Mouse (Mus musculus) neural tube, embryonic 13.5 days (tissue): ENCODE measurements at regions not wholly inside any gene's neighbourhood (a gene's known extent, or its start where the extent isn't known, plus 50 kb on each side); places are given as distances from the start of the nearest gene placed in this dataset.
A peak's percentile ranks its signal among the peaks of the same experiment; 100 is the strongest.

Experiments used
- ATAC-seq: fragments of 200-750 bp; cut with Nextera tagmentation; 2 replicates; pipeline ENCODE4 v1.8.0; 2017; ENCODE audit warnings: low read depth, mild to moderate bottlenecking, moderate TSS enrichment, moderate library complexity
- H3K27ac ChIP-seq: fragments of 300-500 bp; sonication (generic); replicated peaks from 2 replicates; pipeline ENCODE4 v1.5.1; 2015; ENCODE audit warnings: moderate library complexity, mild to moderate bottlenecking, inconsistent platforms
- H3K27me3 ChIP-seq: fragments of 300-500 bp; sonication (generic); 2 replicates; pipeline ENCODE4 v1.6.1; 2015; ENCODE audit warnings: mild to moderate bottlenecking, inconsistent platforms
- H3K36me3 ChIP-seq: fragments of 300-500 bp; sonication (generic); 2 replicates; pipeline ENCODE4 v1.6.1; 2015; ENCODE audit warnings: mild to moderate bottlenecking, inconsistent platforms
- H3K4me1 ChIP-seq: fragments of 300-500 bp; sonication (generic); replicated peaks from 2 replicates; pipeline ENCODE4 v1.6.1; 2015; ENCODE audit warnings: inconsistent platforms
- H3K4me2 ChIP-seq: fragments of 300-500 bp; sonication (generic); 2 replicates; pipeline ENCODE4 v1.6.1; 2015; ENCODE audit warnings: inconsistent platforms, mild to moderate bottlenecking, moderate library complexity
- H3K4me3 ChIP-seq: fragments of 300-500 bp; sonication (generic); 2 replicates; pipeline ENCODE4 v1.5.1; 2015; ENCODE audit warnings: mild to moderate bottlenecking, inconsistent platforms
- H3K9ac ChIP-seq: fragments of 300-500 bp; sonication (generic); 2 replicates; pipeline ENCODE4 v1.6.1; 2015; ENCODE audit warnings: moderate library complexity, mild to moderate bottlenecking, inconsistent platforms
- H3K9me3 ChIP-seq: fragments of 300-500 bp; sonication (generic); 2 replicates; pipeline ENCODE4 v1.6.1; 2016; ENCODE audit warnings: inconsistent platforms
- WGBS: fragments of 180-500 bp; shearing (Covaris S2); methylation state at CpG from one replicate; pipeline ENCODE4 v1.1.7; 2015; 5-methylcytosine and 5-hydroxymethylcytosine counted together

DNA sequence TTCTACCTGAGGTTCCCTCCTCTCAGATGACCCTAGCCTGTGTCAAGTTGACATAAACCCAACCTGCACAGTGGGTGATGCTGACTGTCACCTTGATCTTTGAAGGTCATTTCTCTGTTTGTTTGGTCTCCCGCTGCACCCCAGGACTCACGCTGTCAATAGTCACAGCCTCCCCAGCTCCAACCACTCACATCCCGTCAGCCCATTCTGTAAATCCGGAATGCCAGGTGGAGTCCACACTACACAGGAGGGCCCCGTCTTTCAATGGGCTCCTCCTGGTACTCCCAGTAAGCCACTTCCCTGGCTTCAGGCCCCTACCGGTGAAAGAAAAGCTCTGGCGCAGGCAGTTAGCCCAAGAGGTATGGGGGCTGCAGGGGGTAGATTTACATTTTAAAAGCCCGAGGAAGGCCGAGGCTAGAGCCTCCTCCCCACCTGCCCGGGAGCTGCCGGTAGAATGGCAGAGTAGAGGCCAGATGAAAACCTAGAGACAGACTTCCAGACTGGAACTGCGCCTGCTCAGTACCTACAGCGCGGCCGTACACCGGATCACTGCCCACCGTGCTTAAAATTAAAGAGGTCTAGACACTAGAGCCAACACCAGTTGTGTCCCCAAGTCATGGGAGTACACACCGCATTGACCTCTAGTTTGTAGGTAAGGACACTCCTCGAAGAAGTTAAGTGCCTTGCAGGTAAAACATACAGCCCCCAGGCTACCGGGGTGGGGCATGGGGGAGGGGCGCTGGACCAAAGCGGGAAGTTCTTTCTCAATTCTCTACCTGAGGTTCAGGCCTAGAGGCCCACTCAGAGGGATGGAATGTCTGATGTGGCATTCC is 123.8 kb upstream of the Med13l start:
- Histone ChIP-seq H3K36me3 (no peaks in the 10 kb centered on the region), H3K4me1 (peaks cover 23% of the 10 kb centered on the region), H3K27ac (no peak overlapping the region), H3K9ac (no peak overlapping the region), H3K27me3 (peaks cover 38% of the 10 kb centered on the region), H3K9me3 (no peaks in the 10 kb centered on the region), H3K4me3 (no peak overlapping the region), H3K4me2 (peak overlapping the region; percentile 13; the same call in 1 of the 2 replicates)
- 11% methylated on average over 22 of the region's 22 CpGs for WGBS
- ATAC-seq = no peak

DNA sequence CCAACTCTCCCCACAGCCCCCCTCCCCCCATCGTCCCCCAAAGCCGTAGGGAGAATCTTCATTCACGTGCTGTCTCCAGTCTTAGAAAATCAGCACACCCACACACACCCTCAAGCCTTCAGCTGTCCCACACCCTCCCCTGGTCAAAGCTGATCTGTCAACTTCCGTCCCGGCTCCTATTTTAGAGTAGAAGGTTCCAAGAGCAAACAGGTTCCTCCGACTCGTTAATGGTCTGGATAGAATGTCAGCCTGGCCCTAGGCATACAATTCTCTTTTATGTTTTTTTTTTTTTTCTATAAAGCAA is 123.2 kb upstream of the Med13l start:
- Histone ChIP-seq H3K36me3 (no peaks in the 10 kb centered on the region), H3K27me3 (peaks cover 38% of the 10 kb centered on the region), H3K27ac (no peak overlapping the region), H3K9me3 (no peaks in the 10 kb centered on the region), H3K4me1 (peaks cover 23% of the 10 kb centered on the region), H3K4me3 (no peak overlapping the region), H3K9ac (no peak overlapping the region), H3K4me2 (no peak overlapping the region; the same call in 1 of the 2 replicates)
- ATAC-seq = no peak
- WGBS = 28% methylated on average over 7 of the region's 7 CpGs

DNA sequence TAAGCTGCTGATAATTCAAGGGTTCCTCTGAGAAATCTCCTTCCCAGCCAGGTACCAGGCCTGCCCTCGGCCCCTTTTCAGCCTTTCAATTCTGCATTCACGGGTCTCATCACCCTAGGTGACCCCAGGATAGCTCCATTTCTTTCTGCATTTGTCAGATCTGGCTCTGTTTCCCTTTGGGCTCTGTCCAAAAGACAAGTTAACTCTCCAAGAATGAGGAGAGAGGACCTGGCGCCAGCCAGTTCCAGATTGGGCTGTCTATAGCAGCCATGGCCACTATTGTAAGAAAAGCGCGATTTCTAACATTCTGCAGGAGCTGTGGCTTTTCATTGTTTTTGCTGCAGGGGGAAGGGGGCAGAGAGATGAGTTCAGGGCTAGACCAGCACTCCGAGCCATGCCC is 122.5 kb upstream of the Med13l start:
- 0 out of 2 replicates have a peak, but pooled peaks have one; percentile 15 for ATAC-seq
- Histone ChIP-seq H3K4me3 (no peak overlapping the region), H3K4me2 (no peak overlapping the region), H3K4me1 (peaks cover 23% of the 10 kb centered on the region), H3K36me3 (no peaks in the 10 kb centered on the region), H3K9ac (no peak overlapping the region), H3K27ac (no peak overlapping the region), H3K27me3 (peaks cover 38% of the 10 kb centered on the region), H3K9me3 (no peaks in the 10 kb centered on the region)
- 33% methylated on average over 6 of the region's 6 CpGs for WGBS

DNA sequence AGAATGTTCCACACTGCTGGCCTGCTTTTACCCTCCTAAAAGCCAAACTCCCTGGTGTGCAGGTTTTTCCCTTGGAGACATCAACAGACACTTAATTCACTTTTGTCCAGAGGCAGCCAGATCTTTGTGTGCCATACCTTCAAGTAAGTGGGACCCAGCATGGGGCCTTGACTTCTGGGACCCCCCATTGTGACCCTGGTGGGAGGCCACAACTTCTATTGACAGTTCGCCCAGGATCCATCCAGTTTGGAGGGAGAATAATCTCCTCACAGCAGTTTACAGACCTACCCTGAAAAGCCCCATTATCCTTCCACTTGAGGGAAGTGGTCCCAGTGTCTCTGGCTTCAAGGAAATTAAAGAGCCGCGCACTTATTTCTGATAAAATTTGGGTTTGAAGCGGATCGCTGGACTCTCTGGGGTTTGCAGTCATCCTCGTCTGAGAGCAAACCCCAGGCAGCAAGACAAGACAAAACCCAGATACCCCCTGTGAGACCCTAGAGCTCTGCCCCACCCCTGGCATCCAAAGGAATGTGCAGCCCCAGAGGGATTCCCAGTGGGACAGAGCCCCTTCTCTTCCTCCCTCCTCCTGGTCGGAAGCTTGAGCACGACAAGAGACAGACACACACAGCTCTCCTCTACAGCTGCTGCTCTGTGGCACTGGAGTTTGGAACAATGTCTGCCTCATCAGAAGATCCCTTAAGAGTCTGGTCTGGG is 115.8 kb upstream of the Med13l start:
- ATAC-seq = no peak
- WGBS = 6% methylated on average over 8 of the region's 8 CpGs
- Histone ChIP-seq H3K4me3 (no peak overlapping the region), H3K4me2 (no peak overlapping the region), H3K27me3 (no peaks in the 10 kb centered on the region; the same call in 1 of the 2 replicates), H3K9me3 (no peaks in the 10 kb centered on the region), H3K4me1 (0 out of 2 replicates have a peak, but pooled peaks cover 18% of the 10 kb centered on the region), H3K9ac (no peak overlapping the region), H3K36me3 (no peaks in the 10 kb centered on the region), H3K27ac (no peak overlapping the region)

DNA sequence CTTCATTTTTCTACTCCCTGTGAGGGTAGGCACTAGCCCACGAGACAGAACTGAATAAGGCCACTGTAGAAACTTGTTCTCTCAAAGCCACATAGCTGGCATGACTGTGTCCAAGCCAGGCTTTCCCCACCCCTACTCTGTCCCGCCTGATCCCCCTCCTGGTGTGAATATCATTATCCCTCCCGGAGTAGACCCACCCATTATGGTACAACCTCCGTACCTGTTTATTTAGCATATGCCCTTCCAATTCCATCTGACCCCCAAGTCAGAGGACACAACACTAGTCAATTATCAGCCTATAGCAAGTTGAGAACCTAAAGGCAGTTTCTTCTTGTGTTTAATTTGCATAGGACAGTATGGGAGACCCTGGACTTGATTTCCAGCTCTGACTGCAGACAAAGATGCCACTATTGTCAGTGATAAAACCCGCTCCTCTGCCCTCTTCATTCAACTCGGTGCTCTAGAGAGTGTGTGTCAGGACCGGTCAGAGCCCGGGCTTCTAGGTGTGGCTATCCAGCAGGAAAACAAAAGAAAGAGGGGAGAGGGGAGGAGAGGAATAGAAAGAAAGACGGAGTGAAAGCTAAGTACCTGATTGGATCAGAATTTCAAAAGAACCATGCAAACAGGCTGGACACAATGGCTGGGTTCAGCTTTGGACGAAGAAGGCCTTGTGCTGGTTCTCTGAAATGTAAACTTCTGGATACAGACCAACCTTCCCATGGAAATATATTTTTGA is 115.1 kb upstream of the Med13l start:
- Histone ChIP-seq H3K9ac (no peak overlapping the region), H3K27ac (no peak overlapping the region), H3K4me3 (no peak overlapping the region), H3K4me2 (no peak overlapping the region), H3K27me3 (no peaks in the 10 kb centered on the region; the same call in 1 of the 2 replicates), H3K4me1 (0 out of 2 replicates have a peak, but pooled peaks cover 18% of the 10 kb centered on the region), H3K36me3 (no peaks in the 10 kb centered on the region), H3K9me3 (no peaks in the 10 kb centered on the region)
- WGBS = 21% methylated on average over 10 of the region's 10 CpGs
- ATAC-seq = no peak

DNA sequence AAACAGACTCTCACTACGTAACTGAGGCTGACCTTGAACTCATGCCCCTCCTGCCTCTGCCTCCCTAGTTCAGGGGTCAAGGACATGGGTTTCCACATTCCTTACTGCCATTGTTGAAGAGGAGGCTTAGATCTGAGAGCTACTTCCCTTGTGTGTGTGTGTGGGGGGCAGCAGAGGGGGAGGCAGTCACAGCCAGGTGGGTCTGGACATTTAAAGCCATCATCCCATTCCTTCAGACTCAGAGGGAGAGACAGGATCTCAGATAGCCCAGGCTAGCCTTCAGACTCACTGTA is 114.5 kb upstream of the Med13l start:
- Histone ChIP-seq H3K4me1 (0 out of 2 replicates have a peak, but pooled peaks cover 18% of the 10 kb centered on the region), H3K4me3 (no peak overlapping the region), H3K4me2 (no peak overlapping the region), H3K27me3 (no peaks in the 10 kb centered on the region; the same call in 1 of the 2 replicates), H3K9ac (no peak overlapping the region), H3K36me3 (no peaks in the 10 kb centered on the region), H3K27ac (no peak overlapping the region), H3K9me3 (no peaks in the 10 kb centered on the region)
- WGBS = 87% methylated on average over 1 of the region's 1 CpGs
- no peak for ATAC-seq

DNA sequence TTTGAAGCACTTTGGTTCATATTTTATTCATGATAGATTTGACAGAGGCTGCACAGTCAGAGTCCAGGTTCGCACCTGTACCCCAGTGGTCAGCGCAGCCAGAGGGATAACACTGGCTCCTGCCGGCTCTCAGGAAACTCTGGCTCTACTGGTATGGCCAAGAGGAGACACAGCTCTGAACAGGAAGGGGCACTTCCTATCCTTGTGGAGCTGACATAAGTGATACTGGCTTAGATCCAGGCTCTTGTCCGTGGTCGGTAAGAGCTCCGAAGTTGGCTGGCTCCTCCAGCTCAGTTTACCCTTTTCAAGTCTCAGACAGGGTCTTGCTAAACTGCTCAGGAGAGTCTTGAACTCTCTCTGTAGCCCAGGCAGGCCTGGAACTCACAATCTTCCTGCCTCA is 113.6 kb upstream of the Med13l start:
- 0 out of 2 replicates have a peak, but pooled peaks cover 18% of the 10 kb centered on the region for H3K4me1 ChIP-seq
- H3K4me3 ChIP-seq = no peak overlapping the region
- H3K36me3 ChIP-seq = no peaks in the 10 kb centered on the region
- H3K9ac ChIP-seq = no peak overlapping the region
- no peak overlapping the region for H3K27ac ChIP-seq
- no peak overlapping the region for H3K4me2 ChIP-seq
- WGBS = 75% methylated on average over 6 of the region's 6 CpGs
- ATAC-seq = no peak
- H3K27me3 ChIP-seq = no peaks in the 10 kb centered on the region; the same call in 1 of the 2 replicates
- H3K9me3 ChIP-seq = no peaks in the 10 kb centered on the region

DNA sequence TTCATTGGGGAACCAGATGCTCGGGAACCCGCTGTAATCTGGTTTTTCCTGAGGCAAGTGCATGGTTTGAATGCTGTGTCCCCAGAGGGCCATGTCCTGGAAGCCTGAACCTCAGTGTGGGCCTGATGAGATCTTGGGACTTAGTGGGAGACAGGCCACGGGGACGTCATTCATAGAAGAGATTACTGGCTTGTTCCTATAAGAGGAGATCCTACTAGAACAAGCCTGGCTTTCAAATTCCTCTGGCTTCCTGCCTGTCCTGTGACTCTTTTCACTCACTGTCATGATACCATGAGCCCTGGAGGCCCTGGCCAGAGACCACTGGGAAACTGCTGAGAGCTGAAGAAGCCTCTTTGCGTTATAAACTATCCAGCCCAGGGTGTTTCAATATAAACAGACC is 113.1 kb upstream of the Med13l start:
- Histone ChIP-seq H3K4me2 (no peak overlapping the region), H3K9ac (no peak overlapping the region), H3K9me3 (no peaks in the 10 kb centered on the region), H3K27ac (no peak overlapping the region), H3K27me3 (no peaks in the 10 kb centered on the region; the same call in 1 of the 2 replicates), H3K4me1 (0 out of 2 replicates have a peak, but pooled peaks cover 18% of the 10 kb centered on the region), H3K4me3 (no peak overlapping the region), H3K36me3 (no peaks in the 10 kb centered on the region)
- 67% methylated on average over 5 of the region's 5 CpGs for WGBS
- ATAC-seq = no peak

DNA sequence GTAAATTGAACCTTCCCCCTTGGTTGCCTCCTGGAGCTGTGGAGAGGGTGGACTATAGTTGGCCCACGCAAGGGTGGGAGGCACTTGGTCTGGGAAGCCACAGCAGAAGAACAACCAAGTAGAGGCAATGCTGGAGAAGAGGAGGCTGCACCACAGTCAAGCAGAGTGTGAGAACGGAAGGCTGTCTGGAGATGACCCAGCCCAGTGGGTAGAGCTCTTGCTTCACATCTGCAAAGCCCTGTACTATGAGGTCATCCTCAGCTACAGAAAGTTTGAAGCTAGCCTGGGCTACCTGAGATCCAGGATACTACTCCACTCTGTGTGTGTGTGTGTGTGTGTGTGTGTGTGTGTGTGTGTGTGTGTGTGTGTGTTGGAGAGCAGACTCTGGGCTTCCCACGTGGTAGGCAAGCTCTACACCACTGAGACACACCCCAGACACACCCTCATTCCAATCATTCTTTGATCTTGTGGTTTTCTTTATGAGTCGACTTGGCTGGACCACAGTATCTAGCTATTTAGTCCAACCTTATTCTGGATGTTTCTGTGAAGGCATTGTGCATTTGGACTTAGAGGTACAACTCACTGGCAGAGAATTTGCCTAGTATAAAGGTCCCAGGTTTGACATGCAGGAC is 111.5 kb upstream of the Med13l start:
- ATAC-seq = no peak
- H3K4me2 ChIP-seq = no peak overlapping the region

DNA sequence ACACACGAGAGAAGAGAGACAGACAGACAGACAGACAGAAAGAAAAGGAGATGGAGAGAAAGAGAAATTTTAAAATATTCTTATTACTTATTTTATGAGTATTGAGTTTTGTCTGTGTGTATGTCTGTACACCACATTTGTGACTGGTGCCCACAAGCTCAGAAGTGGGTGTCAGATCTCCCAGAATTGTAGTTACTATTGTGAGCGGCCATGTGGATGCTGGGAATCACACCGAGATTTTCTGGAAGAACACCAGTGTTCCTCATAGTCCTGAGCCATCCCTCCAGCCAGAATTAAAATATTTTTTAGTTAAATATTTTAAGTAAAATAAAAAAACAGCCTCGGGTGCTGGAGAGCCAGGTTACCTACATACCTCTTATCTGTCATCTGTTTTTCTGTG is 110.6 kb upstream of the Med13l start:
- Histone ChIP-seq H3K36me3 (no peaks in the 10 kb centered on the region), H3K4me1 (0 out of 2 replicates have a peak, but pooled peaks cover 13% of the 10 kb centered on the region), H3K27ac (no peak overlapping the region), H3K9ac (no peak overlapping the region), H3K27me3 (no peaks in the 10 kb centered on the region), H3K4me2 (no peak overlapping the region), H3K4me3 (no peak overlapping the region), H3K9me3 (no peaks in the 10 kb centered on the region)
- WGBS = 96% methylated on average over 4 of the region's 4 CpGs
- no peak for ATAC-seq

More for the DNA sequence above, 111.5 kb upstream of the Med13l start:
- Histone ChIP-seq H3K27me3 (no peaks in the 10 kb centered on the region; the same call in 1 of the 2 replicates), H3K9ac (no peak overlapping the region), H3K27ac (no peak overlapping the region), H3K4me1 (0 out of 2 replicates have a peak, but pooled peaks cover 18% of the 10 kb centered on the region), H3K9me3 (no peaks in the 10 kb centered on the region), H3K36me3 (no peaks in the 10 kb centered on the region), H3K4me3 (no peak overlapping the region)
- WGBS = 69% methylated on average over 4 of the region's 4 CpGs

DNA sequence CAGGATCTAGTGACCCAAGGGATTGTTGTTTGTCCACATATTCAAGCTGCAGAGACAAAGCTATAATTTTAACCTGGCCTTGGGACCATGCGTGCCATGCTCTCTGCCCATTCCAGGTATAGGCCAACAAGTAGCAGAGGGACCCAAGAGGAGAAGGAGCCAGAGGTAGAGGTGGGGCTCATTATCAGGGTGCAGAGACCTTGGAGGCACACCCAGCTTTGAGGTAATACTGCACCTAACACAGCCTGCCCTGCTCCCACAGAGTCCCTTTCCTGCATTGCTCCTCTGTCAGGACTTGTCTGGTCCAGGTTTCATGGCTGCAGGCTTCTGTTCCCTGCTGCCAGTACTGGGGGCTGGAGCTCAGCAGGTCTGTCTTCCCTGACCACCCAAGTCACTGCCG is 108.4 kb upstream of the Med13l start:
- 68% methylated on average over 2 of the region's 2 CpGs for WGBS
- ATAC-seq = no peak

More for the DNA sequence above, 108.4 kb upstream of the Med13l start:
- Histone ChIP-seq H3K9ac (no peak overlapping the region), H3K4me2 (no peak overlapping the region), H3K4me3 (no peak overlapping the region), H3K27ac (no peak overlapping the region), H3K4me1 (0 out of 2 replicates have a peak, but pooled peaks cover 2% of the 10 kb centered on the region), H3K9me3 (no peaks in the 10 kb centered on the region), H3K27me3 (no peaks in the 10 kb centered on the region), H3K36me3 (no peaks in the 10 kb centered on the region)
